Mouse (Mus musculus): ENCODE data around the gene Tcf7l1. TPM values are rescaled to one million over a fixed set of nuclear protein-coding genes. Genes with fewer than 3 reads are reported as not detected.

Tcf7l1 gene
- total and polyA plus RNA-seq, 3 experiments = not detected

DNA sequence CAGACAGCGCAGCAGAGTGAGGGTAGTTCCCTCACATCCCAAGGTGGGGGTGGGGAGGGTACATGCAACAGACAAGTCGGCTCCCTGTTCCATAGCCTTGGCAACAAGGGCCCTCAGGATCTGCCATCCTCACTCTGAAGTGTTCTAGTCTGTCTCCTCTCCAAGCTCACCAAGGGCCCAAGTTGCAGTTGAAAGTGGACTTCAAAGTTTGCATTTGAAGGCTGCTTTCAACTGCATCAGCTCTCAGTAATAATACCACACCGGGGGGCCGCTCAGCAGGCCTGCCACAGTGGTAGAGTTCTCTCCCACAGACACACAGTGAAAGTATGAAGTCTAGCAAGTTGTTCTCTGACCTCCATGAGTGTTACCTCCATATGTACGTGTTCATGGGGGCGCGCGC, 35.3 kb downstream of the Tcf7l1 start:
- H3K27ac ChIP-seq (ENCODE audit: control insufficient read depth, low read depth, low read length) = no peak overlapping the region
- TF ChIP-seq ZNF384 (IDR thresholded peaks at IDR 0.05; ENCODE audit: low read depth, low read length) (no peak), SMC3 (IDR thresholded peaks at IDR 0.05; ENCODE audit: low read depth, low read length) (no peak), CHD2 (IDR thresholded peaks at IDR 0.05; ENCODE audit: low read length) (no peak), E2F4 (IDR thresholded peaks at IDR 0.05; ENCODE audit: borderline replicate concordance, low read depth, low read length) (no peak), ELF1 (IDR thresholded peaks at IDR 0.05; ENCODE audit: low read depth, low read length) (no peak), CHD1 (IDR thresholded peaks at IDR 0.05; ENCODE audit: low read depth, low read length) (no peak), UBTF (IDR thresholded peaks at IDR 0.05; ENCODE audit: borderline replicate concordance, insufficient read depth, low read depth, low read length) (no peak), ZMIZ1 (IDR thresholded peaks at IDR 0.05; ENCODE audit: low read depth, low read length) (no peak), RCOR1 (IDR thresholded peaks at IDR 0.05; ENCODE audit: low read depth, low read length) (no peak), JUND (IDR thresholded peaks at IDR 0.05; ENCODE audit: low read depth, low read length) (no peak), SIN3A (IDR thresholded peaks at IDR 0.05; ENCODE audit: low read length) (no peak), GABPA (IDR thresholded peaks at IDR 0.05; ENCODE audit: low read depth, low read length) (no peak), POLR2AphosphoS5 (IDR thresholded peaks at IDR 0.05; ENCODE audit: borderline replicate concordance, low read depth, low read length) (no peak), POLR2AphosphoS2 (IDR thresholded peaks at IDR 0.05; ENCODE audit: low read length) (no peak), KAT2A (conservative IDR thresholded peaks at IDR 0.05; ENCODE audit: low read depth, low read length) (no peak), RAD21 (IDR thresholded peaks at IDR 0.05; ENCODE audit: low read depth, low read length) (no peak)
- DNase-seq (ENCODE audit: low read depth, low spot score) = no peak

DNA sequence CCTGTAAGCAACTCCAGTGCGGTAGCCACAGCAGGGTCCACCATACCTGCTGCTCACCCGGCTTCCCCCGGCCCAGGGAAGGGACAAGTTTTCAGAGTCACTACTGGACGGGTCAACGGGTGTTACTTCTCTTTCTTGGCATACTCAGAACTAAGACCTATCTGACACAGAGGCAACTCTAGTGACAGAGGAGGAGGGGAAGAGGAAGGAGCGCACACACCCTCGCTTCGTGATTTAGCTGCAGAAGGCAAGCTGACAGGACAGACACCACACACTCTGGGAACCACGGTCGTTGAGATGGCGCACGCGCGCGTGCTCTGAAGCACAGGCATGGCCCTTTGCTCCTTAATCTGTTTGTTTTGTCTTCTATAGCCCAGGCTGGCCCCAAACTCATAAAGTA, 36.2 kb downstream of the Tcf7l1 start:
- TF ChIP-seq GABPA (IDR thresholded peaks at IDR 0.05; ENCODE audit: low read depth, low read length) = no peak
- no peak for TF ChIP-seq POLR2AphosphoS2 (IDR thresholded peaks at IDR 0.05; ENCODE audit: low read length)
- no peak for TF ChIP-seq RAD21 (IDR thresholded peaks at IDR 0.05; ENCODE audit: low read depth, low read length)
- TF ChIP-seq CHD2 (IDR thresholded peaks at IDR 0.05; ENCODE audit: low read length) = no peak
- no peak for TF ChIP-seq RCOR1 (IDR thresholded peaks at IDR 0.05; ENCODE audit: low read depth, low read length)
- TF ChIP-seq TBP (IDR thresholded peaks at IDR 0.05; ENCODE audit: low read depth, low read length) = no peak

More for the DNA sequence above, 35.3 kb downstream of the Tcf7l1 start:
- Histone ChIP-seq H3K4me1 (ENCODE audit: control insufficient read depth in 1 of 2, insufficient read depth in 2 of 2, low read length in 2 of 2) (no peaks in the 10 kb centered on the region), H3K36me3 (ENCODE audit: control insufficient read depth in 1 of 2, insufficient read depth in 2 of 2, low read length in 2 of 2) (no peaks in the 10 kb centered on the region), H3K9ac (ENCODE audit: control insufficient read depth, low read depth, low read length, poor library complexity, severe bottlenecking) (no peak overlapping the region), H3K4me3 (ENCODE audit: control insufficient read depth in 1 of 2, insufficient read depth in 1 of 2, low read depth in 2 of 2, low read length in 2 of 2) (no peak overlapping the region), H3K9me3 (replicated peaks; ENCODE audit: insufficient read depth, low read length) (no peaks in the 10 kb centered on the region), H3K79me2 (ENCODE audit: control insufficient read depth, insufficient read depth, low read length, poor library complexity) (no peaks in the 10 kb centered on the region), H3K27me3 (ENCODE audit: control insufficient read depth in 1 of 2, insufficient read depth in 2 of 2, low read length in 2 of 2) (peaks cover 4 to 9% of the 10 kb centered on the region in 2 experiments; a peak in 3 of 4 replicates)

More for the DNA sequence above, 36.2 kb downstream of the Tcf7l1 start:
- no peak overlapping the region for H3K4me3 ChIP-seq (ENCODE audit: control insufficient read depth in 1 of 2, insufficient read depth in 1 of 2, low read depth in 2 of 2, low read length in 2 of 2)
- DNase-seq (ENCODE audit: low read depth, low spot score) = no peak
- no peaks in the 10 kb centered on the region for H3K36me3 ChIP-seq (ENCODE audit: control insufficient read depth in 1 of 2, insufficient read depth in 2 of 2, low read length in 2 of 2)
- no peaks in the 10 kb centered on the region for H3K79me2 ChIP-seq (ENCODE audit: control insufficient read depth, insufficient read depth, low read length, poor library complexity)
- H3K27ac ChIP-seq (ENCODE audit: control insufficient read depth, low read depth, low read length) = no peak overlapping the region
- H3K4me1 ChIP-seq (ENCODE audit: control insufficient read depth in 1 of 2, insufficient read depth in 2 of 2, low read length in 2 of 2) = no peaks in the 10 kb centered on the region
- H3K27me3 ChIP-seq (ENCODE audit: control insufficient read depth in 1 of 2, insufficient read depth in 2 of 2, low read length in 2 of 2) = peaks cover 4 to 10% of the 10 kb centered on the region in 2 experiments; a peak in 3 of 4 replicates
- H3K9me3 ChIP-seq (replicated peaks; ENCODE audit: insufficient read depth, low read length) = no peaks in the 10 kb centered on the region
- H3K9ac ChIP-seq (ENCODE audit: control insufficient read depth, low read depth, low read length, poor library complexity, severe bottlenecking) = no peak overlapping the region
